Mouse (Mus musculus): ENCODE results near the gene Taok3. TPM values are rescaled to one million over a fixed set of nuclear protein-coding genes. Genes with fewer than 3 reads are reported as not detected.
A peak's percentile ranks its signal among the peaks of the same experiment; 100 is the strongest.

Gene Taok3
- polyA plus RNA-seq, 1 experiment, result 6.0 TPM

DNA sequence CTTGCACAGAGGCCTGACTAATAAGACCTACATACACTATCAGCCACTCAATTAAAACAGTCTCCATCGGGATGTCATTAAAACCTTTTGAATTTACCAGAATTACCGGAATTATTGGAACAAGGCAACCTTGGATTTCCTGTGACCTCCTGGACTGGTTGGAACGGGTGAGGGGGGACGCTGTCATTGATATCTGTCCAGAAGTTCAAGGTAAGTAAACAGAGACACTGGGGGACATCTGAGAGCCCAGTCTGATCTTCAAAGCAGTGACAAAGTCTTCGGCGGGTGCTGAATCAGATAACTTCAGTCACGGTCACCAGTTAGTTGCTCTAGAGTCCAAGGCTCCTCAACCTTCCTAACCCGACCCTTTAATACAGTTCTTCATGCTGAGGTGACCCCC, 175.1 kb downstream of the Taok3 start:
- Histone ChIP-seq H3K27ac (ENCODE audit: control insufficient read depth, insufficient read depth, low read depth, low read length) (no peak overlapping the region), H3K36me3 (ENCODE audit: control insufficient read depth, insufficient read depth, low read length) (no peaks in the 10 kb centered on the region), H3K27me3 (ENCODE audit: control insufficient read depth, insufficient read depth, low read length) (no peaks in the 10 kb centered on the region), H3K4me3 (ENCODE audit: control insufficient read depth, low read depth, low read length) (no peak overlapping the region), H3K4me1 (ENCODE audit: control insufficient read depth, insufficient read depth, low read length) (no peaks in the 10 kb centered on the region; the same call in none of the 2 replicates)
- TF ChIP-seq CTCF (IDR thresholded peaks at IDR 0.05; ENCODE audit: control insufficient read depth, insufficient read depth, insufficient replicate concordance, low read depth, low read length) (no peak), POLR2A (IDR thresholded peaks at IDR 0.05; ENCODE audit: control insufficient read depth, low read depth, low read length) (no peak)

- Histone ChIP-seq H3K27ac (ENCODE audit: control insufficient read depth, insufficient read depth, low read depth, low read length) (peak overlapping the region; percentile 85), H3K36me3 (ENCODE audit: control insufficient read depth, insufficient read depth, low read length) (no peaks in the 10 kb centered on the region), H3K4me3 (ENCODE audit: control insufficient read depth, low read depth, low read length) (peak overlapping the region; percentile 42), H3K4me1 (ENCODE audit: control insufficient read depth, insufficient read depth, low read length) (peaks cover 12% of the 10 kb centered on the region), H3K27me3 (ENCODE audit: control insufficient read depth, insufficient read depth, low read length) (no peaks in the 10 kb centered on the region)
- no peak for TF ChIP-seq CTCF (IDR thresholded peaks at IDR 0.05; ENCODE audit: control insufficient read depth, insufficient read depth, insufficient replicate concordance, low read depth, low read length)
- no peak for TF ChIP-seq POLR2A (IDR thresholded peaks at IDR 0.05; ENCODE audit: control insufficient read depth, low read depth, low read length)
Observed at GRCm38 (mm10) chr5:117302899-117303298, 183.0 kb downstream of the Taok3 start.

GRCm38 (mm10) chr5:117303691-117304579, 184.0 kb downstream of the Taok3 start:
- Histone ChIP-seq H3K27me3 (ENCODE audit: control insufficient read depth, insufficient read depth, low read length) (no peaks in the 10 kb centered on the region), H3K27ac (ENCODE audit: control insufficient read depth, insufficient read depth, low read depth, low read length) (peak overlapping the region; percentile 85), H3K4me3 (ENCODE audit: control insufficient read depth, low read depth, low read length) (peak overlapping the region; percentile 42), H3K4me1 (ENCODE audit: control insufficient read depth, insufficient read depth, low read length) (peaks cover 12% of the 10 kb centered on the region), H3K36me3 (ENCODE audit: control insufficient read depth, insufficient read depth, low read length) (no peaks in the 10 kb centered on the region)
- TF ChIP-seq CTCF (IDR thresholded peaks at IDR 0.05; ENCODE audit: control insufficient read depth, insufficient read depth, insufficient replicate concordance, low read depth, low read length), result no peak

DNA sequence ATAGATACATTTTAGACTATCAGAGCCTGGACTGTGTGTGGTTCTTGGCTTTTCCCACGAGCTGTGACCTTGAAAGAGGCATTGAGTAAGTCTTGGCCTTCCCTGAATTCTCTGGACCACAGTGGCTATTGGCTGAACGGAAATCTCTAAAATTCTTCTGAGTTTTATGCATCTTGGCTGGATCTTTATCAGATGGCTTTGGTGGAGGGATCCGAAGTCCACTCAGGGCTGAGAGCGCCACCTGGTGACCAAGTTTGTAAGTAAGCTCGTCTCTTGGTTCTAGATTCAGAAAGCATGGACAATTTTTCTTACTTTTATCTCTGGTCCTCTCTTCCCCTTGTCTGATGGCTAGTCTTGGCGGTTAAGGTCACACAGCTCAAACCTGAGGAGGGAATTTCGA, 185.0 kb downstream of the Taok3 start:
- TF ChIP-seq CTCF (IDR thresholded peaks at IDR 0.05; ENCODE audit: control insufficient read depth, insufficient read depth, insufficient replicate concordance, low read depth, low read length), result peak; percentile 63; the same call in 1 of the 2 replicates
- TF ChIP-seq POLR2A (IDR thresholded peaks at IDR 0.05; ENCODE audit: control insufficient read depth, low read depth, low read length), result no peak
- peak overlapping the region; percentile 92 for H3K27ac ChIP-seq (ENCODE audit: control insufficient read depth, insufficient read depth, low read depth, low read length)

DNA sequence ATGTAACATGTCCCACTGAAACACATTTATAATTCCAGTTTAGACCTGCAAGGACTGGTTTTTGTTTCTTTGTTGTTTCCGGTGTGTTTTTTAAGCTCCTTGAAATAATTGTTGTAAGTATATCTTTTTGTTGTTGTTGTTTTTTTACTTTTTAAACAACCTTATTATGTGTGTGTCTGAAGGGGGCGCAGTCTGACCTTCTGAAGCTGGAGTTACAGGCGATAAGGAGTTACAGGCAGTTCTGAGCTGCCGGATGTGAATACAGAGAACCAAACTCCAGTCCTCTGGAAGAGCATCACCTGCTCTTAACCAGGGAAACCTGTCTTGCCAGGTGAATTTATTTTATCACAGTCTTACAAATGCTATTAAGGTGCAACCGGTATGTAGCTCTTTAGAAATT, 185.8 kb downstream of the Taok3 start:
- Histone ChIP-seq H3K36me3 (ENCODE audit: control insufficient read depth, insufficient read depth, low read length) (no peaks in the 10 kb centered on the region), H3K27ac (ENCODE audit: control insufficient read depth, insufficient read depth, low read depth, low read length) (peak overlapping the region; percentile 92; the same call in 1 of the 2 replicates), H3K4me1 (ENCODE audit: control insufficient read depth, insufficient read depth, low read length) (peaks cover 12% of the 10 kb centered on the region), H3K27me3 (ENCODE audit: control insufficient read depth, insufficient read depth, low read length) (no peaks in the 10 kb centered on the region), H3K4me3 (ENCODE audit: control insufficient read depth, low read depth, low read length) (peak overlapping the region; percentile 98)
- TF ChIP-seq CTCF (IDR thresholded peaks at IDR 0.05; ENCODE audit: control insufficient read depth, insufficient read depth, insufficient replicate concordance, low read depth, low read length), result no peak
- TF ChIP-seq POLR2A (IDR thresholded peaks at IDR 0.05; ENCODE audit: control insufficient read depth, low read depth, low read length), result no peak

More for the DNA sequence above, 185.0 kb downstream of the Taok3 start:
- H3K36me3 ChIP-seq (ENCODE audit: control insufficient read depth, insufficient read depth, low read length), result no peaks in the 10 kb centered on the region
- no peaks in the 10 kb centered on the region for H3K27me3 ChIP-seq (ENCODE audit: control insufficient read depth, insufficient read depth, low read length)
- H3K4me3 ChIP-seq (ENCODE audit: control insufficient read depth, low read depth, low read length), result peak overlapping the region; percentile 98
- H3K4me1 ChIP-seq (ENCODE audit: control insufficient read depth, insufficient read depth, low read length), result peaks cover 12% of the 10 kb centered on the region

DNA sequence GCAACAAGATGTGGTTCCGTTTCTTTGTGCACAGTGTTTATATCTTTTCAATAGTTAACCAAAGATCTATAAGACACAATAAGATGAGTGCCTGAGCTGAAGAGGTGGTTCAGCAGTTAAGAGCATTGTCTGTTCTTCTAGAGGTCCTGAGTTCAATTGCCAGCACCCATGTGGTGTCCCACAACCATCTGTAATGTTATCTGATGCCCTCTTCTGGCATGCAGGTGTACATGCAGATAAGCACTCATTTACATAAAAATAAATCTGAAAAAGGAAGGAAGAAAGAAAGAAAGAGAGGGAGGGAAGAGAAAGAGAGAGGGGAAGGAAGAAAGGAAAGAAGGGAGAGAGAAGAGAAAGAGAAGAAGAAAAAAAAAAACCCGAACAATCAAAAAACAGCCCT, 186.9 kb downstream of the Taok3 start:
- TF ChIP-seq CTCF (IDR thresholded peaks at IDR 0.05; ENCODE audit: control insufficient read depth, insufficient read depth, insufficient replicate concordance, low read depth, low read length) (no peak), POLR2A (IDR thresholded peaks at IDR 0.05; ENCODE audit: control insufficient read depth, low read depth, low read length) (no peak)
- peaks cover 12% of the 10 kb centered on the region for H3K4me1 ChIP-seq (ENCODE audit: control insufficient read depth, insufficient read depth, low read length)
- no peaks in the 10 kb centered on the region for H3K36me3 ChIP-seq (ENCODE audit: control insufficient read depth, insufficient read depth, low read length)
- no peaks in the 10 kb centered on the region for H3K27me3 ChIP-seq (ENCODE audit: control insufficient read depth, insufficient read depth, low read length)
- H3K4me3 ChIP-seq (ENCODE audit: control insufficient read depth, low read depth, low read length), result peak overlapping the region; percentile 38; the same call in 1 of the 2 replicates
- H3K27ac ChIP-seq (ENCODE audit: control insufficient read depth, insufficient read depth, low read depth, low read length), result no peak overlapping the region

DNA sequence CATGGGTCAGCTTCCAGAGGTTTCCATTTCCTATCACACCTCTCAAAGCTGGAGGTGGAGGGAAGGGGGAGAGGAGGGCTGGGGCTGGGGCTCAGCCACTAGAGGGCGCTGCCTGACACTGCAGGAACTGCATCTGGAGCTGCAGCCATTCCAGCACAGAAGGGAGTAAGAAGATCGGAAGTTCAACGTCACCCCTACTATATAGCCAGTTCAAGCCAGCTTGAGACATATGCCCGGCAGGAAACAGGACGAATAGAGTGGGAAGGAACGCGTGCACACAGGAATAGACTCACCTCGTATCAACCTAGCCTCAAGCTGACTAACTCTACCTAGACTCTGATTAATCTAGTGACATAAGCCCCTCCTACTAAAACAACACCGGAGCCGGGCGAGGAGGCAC, 187.8 kb downstream of the Taok3 start:
- Histone ChIP-seq H3K4me3 (ENCODE audit: control insufficient read depth, low read depth, low read length) (peak overlapping the region; percentile 83), H3K27me3 (ENCODE audit: control insufficient read depth, insufficient read depth, low read length) (no peaks in the 10 kb centered on the region), H3K36me3 (ENCODE audit: control insufficient read depth, insufficient read depth, low read length) (no peaks in the 10 kb centered on the region), H3K4me1 (ENCODE audit: control insufficient read depth, insufficient read depth, low read length) (peaks cover 12% of the 10 kb centered on the region), H3K27ac (ENCODE audit: control insufficient read depth, insufficient read depth, low read depth, low read length) (no peak overlapping the region)
- peak; percentile 90 for TF ChIP-seq CTCF (IDR thresholded peaks at IDR 0.05; ENCODE audit: control insufficient read depth, insufficient read depth, insufficient replicate concordance, low read depth, low read length)
- TF ChIP-seq POLR2A (IDR thresholded peaks at IDR 0.05; ENCODE audit: control insufficient read depth, low read depth, low read length), result no peak
